Mouse (Mus musculus) Muller cell, postnatal 12 days (primary cell): Measurements from ENCODE around the gene Ear6.
"Not testable (repeated sequence)": the region's sequence is repeated elsewhere in the genome, so short reads cannot be mapped to it uniquely, and the experiment has no call there.

Experiments
- DNase-seq: peaks from one replicate; pipeline ENCODE4 v3.0.0-alpha.2; 2015; ENCODE audit errors: inconsistent ontology term

The Ear6 gene

GRCm38 (mm10) chr14:51853399-51853798, at the start of gene Ear6:
TSS of gene Ear6 (plus strand) at chr14:51853699.
- DNase-seq: no peak

- no peak for DNase-seq
Measured at GRCm38 (mm10) chr14:51826625-51827024, 26.9 kb upstream of the Ear6 start.

GRCm38 (mm10) chr14:51827842-51828241, 25.7 kb upstream of the Ear6 start:
- DNase-seq: not testable (repeated sequence)

- DNase-seq: no peak
Measured at GRCm38 (mm10) chr14:51829188-51829587, 24.3 kb upstream of the Ear6 start.

GRCm38 (mm10) chr14:51838480-51838879, 15.0 kb upstream of the Ear6 start:
- DNase-seq: not testable (repeated sequence)

- DNase-seq: peak; percentile 14
Measured at GRCm38 (mm10) chr14:51842250-51842649, 11.2 kb upstream of the Ear6 start.

- no peak for DNase-seq
Measured at GRCm38 (mm10) chr14:51842781-51843180, 10.7 kb upstream of the Ear6 start.

GRCm38 (mm10) chr14:51843882-51844281, 9.6 kb upstream of the Ear6 start:
- no peak for DNase-seq

GRCm38 (mm10) chr14:51846566-51846965, 6.9 kb upstream of the Ear6 start:
- DNase-seq: no peak

GRCm38 (mm10) chr14:51851006-51851405, 2.5 kb upstream of the Ear6 start:
- not testable (repeated sequence) for DNase-seq

GRCm38 (mm10) chr14:51855280-51855679, 1.8 kb downstream of the Ear6 start:
- not testable (repeated sequence) for DNase-seq

GRCm38 (mm10) chr14:51863603-51864002, 10.1 kb downstream of the Ear6 start:
- DNase-seq: not testable (repeated sequence)

- peak; percentile 6 for DNase-seq
Measured at GRCm38 (mm10) chr14:51870756-51871155, 17.3 kb downstream of the Ear6 start.

- no peak for DNase-seq
Measured at GRCm38 (mm10) chr14:51871741-51872140, 18.2 kb downstream of the Ear6 start.

- DNase-seq: no peak
Measured at GRCm38 (mm10) chr14:51877517-51877916, 24.0 kb downstream of the Ear6 start.

- DNase-seq: peak; percentile 88
Measured at GRCm38 (mm10) chr14:51883527-51884030, 30.1 kb downstream of the Ear6 start.

- DNase-seq: peak; percentile 63
Measured at GRCm38 (mm10) chr14:51884031-51884544, 30.6 kb downstream of the Ear6 start.

GRCm38 (mm10) chr14:51884598-51885331, 31.3 kb downstream of the Ear6 start, which contains the start of gene Mettl17:
TSS of gene Mettl17 (plus strand) at chr14:51884842.
- DNase-seq: peak; percentile 97

- DNase-seq: no peak
Measured at GRCm38 (mm10) chr14:51886051-51886450, 32.6 kb downstream of the Ear6 start.

- no peak for DNase-seq
Measured at GRCm38 (mm10) chr14:51889833-51890232, 36.3 kb downstream of the Ear6 start.

GRCm38 (mm10) chr14:51892191-51892939, 38.9 kb downstream of the Ear6 start, which contains the start of gene Slc39a2:
TSS of gene Slc39a2 (plus strand) at chr14:51892889.
- DNase-seq: no peak

- no peak for DNase-seq
Measured at GRCm38 (mm10) chr14:51893094-51893794, 39.7 kb downstream of the Ear6 start.
